Mouse (Mus musculus): Measurements from ENCODE around the gene Porcn.

GRCm38 (mm10) chrX:8206015-8206693, at the start of gene Porcn:
- TF ChIP-seq CTCF (IDR thresholded peaks at IDR 0.05; ENCODE audit: low read depth) (no peak), EP300 (optimal IDR thresholded peaks at IDR 0.05) (no peak)
